Mouse (Mus musculus) E14TG2a.4 (cell line): ENCODE results near the gene Adamts14.

Experiments used
- CTCF ChIP-seq: conservative IDR thresholded peaks from 2 replicates; pipeline ENCODE4 v1.5.1; 2014; ENCODE audit warnings: low read length
- NANOG ChIP-seq: IDR thresholded peaks from 2 replicates; pipeline ENCODE4 v1.6.1; 2014; ENCODE audit warnings: borderline replicate concordance, low read length, mixed read lengths
- POU5F1 ChIP-seq: IDR thresholded peaks from 2 replicates; pipeline ENCODE4 v1.6.1; 2014; ENCODE audit warnings: low read length, borderline replicate concordance

GRCm38 (mm10) chr10:61318527-61318926 is 45.3 kb upstream of the Adamts14 start:
- TF ChIP-seq CTCF (no peak), POU5F1 (no peak), NANOG (no peak)
